Mouse (Mus musculus) layer of hippocampus, postnatal 36 days (tissue): Measurements from ENCODE around the gene Dapp1. TPM values are rescaled to one million over a fixed set of nuclear protein-coding genes. Genes with fewer than 3 reads are reported as not detected.
"Not testable (repeated sequence)": the region's sequence is repeated elsewhere in the genome, so short reads cannot be mapped to it uniquely, and the experiment has no call there.

ENCODE experiments used
- DNase-seq, 2 experiments: peaks; one replicate each; pipeline ENCODE4 v3.0.0; 2022
- total RNA-seq, 2 experiments: library from RNA; stranded (reverse); gene quantifications; 2 replicates each; pipeline ENCODE4 v1.2.3; 2021

Dapp1 gene
- total RNA-seq, 2 experiments from 2014 or later, result 4.4 to 7.0 TPM

DNA sequence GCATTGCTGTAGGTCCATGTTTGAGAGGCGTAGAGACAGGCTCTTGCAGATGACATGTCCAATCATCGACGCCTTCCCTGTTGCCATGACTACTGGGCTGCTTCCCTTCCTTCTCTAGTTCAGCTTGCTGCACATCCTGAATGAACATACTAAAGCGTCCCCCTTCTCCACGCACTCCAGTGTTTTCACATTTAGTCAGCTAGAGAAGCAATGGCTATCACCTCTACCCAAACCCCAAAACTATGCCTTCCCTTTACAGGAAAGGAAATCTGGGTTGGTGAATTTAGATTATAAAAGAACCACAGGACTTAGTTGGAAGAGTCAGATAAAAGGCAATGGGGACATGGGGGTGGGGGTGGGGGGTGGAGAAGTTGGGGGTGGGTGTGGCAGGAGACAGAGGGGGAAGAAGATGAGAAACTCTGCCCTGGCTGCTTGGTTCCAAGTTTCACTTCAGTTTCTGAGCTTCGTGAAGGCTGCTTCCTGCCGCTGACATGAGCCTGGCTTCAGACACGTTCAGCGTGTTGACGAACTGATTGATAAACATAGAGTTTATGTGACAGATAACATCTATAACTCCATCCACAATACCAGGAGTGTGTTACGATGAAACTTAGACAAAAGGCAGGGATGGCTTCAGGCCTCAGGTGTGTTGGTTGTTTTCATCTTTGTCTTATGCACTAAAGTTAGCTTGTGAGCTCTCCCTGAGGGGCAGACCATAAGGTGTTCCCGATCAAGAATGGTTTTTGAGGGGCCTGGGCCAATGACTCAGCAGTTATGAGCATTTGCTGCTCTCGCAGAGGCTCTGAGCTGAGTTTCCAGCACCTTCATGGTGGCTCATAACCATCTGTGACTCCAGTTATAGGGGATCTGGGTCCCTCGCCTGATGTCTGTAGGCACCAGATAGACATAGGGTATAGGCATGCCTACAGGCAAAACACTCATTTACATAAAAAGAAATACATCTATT lies 28.1 kb downstream of the Dapp1 start:
- DNase-seq, result peak; percentile 49 to 58

DNA sequence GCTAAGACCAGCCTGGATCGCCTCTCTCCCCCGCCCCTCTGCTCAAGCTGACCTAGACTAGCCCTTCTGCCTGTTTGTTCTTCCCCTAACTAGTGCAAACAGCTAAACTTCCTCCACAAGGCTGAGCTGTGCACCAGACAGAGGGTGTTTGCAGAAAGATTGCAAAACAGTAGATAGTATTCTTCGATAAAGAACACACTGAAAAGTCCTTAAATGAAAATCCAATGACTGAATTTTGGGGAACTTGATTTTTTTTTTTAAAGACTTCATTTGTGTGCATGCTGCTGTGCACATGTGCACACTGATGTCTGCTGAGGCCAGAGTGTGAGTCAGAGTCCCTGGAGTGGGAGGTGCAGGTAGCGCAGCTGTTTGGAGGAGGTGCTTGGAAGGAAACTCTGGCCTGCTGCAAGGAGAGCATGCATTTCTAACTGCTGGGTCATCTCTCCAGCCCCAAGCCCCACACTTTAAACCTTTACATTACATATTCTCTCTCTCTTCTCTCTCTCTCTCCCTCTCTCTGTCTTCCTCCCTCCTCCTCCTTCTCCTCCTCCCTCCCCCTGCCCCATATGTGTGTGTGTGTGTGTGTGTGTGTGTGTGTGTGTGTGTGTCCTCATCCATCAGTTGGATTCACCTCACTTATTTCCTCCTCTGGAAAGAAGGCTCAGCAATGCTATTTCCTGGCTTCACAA lies 29.0 kb downstream of the Dapp1 start:
- no peak for DNase-seq

DNA sequence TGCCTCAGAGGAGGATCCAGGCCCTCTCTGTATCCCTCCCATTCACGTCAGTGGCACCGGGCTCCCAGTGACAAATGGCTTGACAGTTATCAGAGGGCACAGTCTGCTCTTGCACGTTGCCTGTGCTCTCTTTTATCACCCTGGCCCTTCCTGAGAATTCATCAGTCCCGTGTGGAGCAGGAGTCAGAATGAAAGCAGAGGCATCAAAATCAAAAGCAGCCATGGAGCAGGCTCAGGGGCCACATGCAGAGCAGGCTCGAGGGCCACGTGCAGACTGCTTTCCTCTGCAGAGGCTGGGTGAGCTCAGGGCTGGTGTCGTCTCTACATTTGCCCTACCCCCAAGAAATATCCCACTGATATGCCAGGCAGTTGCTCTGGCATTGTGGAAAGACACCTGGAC lies 29.5 kb downstream of the Dapp1 start:
- no peak for DNase-seq

DNA sequence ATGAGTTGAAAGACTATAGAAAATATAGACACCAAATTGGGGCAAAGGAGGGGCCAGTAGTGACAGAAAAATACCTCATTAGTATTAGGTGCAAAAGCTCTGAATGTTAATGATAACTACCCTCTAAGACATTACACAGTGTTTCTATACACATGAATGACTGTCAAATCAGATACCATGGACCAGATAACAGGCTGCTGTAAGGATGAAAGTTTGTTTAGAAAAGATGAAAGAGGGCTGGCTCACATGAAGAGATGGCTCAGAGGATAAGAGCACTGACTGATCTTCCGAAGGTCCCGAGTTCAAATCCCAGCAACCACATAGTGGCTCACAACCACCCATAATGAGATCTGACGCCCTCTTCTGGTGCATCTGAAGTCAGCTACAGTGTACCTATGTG lies 30.0 kb downstream of the Dapp1 start:
- not testable (repeated sequence) for DNase-seq

DNA sequence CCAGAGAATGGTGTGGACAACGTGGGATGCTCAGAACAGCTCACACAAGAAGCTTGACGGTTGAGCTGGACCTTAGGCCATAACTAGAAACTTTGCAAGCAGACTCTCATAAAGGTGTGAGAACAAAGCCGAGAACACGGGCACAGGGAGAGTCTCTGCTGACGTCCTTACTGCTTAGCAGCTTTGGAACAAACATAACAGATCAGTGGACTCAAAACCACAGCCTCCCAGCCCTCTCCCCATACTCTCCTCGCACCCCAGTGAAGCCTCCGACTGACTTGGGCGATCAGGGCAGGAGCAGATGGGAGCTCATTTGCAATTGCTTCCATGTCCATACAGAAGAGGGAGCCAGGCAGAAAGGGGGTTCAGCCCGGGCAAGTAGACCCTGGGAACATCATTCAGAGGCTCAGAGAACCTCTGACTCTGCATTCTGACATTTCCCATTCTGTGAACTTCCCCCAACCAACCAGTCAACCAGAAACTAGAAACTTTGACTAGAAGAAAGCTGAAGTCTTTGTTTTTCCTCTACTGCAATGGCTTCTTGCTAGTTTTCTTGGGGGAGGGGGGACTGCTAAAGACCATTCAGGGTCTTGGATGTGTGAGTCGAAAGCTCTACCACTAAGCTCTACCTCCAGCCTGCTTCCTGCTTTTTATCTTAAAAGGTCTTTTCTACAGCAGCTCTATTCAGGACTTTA lies 31.0 kb downstream of the Dapp1 start:
- no peak for DNase-seq

DNA sequence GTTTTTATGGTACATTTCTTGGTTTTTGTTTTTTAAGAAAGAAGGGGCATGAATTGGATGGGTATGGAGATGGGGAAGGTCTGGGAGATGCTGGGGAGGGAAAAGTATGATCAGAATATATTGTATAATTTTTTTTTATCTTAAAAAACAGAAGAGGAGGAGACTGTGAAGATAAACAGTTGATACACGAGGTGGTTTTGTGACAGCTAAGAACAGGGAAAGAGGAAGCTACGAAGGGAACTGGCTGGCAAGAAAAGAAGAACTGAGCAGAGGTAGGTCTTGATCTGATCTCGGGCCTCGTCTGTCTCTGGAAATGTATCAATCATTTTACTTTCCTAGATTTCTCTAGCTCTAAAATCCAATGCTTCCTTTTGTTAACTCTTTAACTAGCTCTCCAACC lies 33.8 kb downstream of the Dapp1 start:
- DNase-seq, result no peak

DNA sequence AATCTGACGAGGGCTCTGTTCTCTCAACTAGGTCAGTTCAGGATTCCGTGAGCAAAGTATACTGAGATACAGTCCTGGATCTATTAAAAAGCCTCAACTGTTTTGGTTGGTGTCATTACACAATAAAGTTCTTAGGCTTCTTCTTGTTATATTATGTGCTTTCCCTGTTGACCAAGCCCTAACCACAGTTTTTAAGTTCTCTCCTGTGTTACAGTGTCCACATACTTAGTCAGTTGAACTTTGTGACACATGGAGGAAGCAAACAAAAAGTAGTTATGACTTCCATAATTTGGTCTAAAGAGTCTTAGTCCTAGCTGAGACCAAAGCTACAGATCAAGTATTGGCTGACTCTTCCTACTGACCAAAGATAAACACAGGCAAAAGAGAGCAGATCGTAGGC lies 34.5 kb downstream of the Dapp1 start:
- no peak for DNase-seq

DNA sequence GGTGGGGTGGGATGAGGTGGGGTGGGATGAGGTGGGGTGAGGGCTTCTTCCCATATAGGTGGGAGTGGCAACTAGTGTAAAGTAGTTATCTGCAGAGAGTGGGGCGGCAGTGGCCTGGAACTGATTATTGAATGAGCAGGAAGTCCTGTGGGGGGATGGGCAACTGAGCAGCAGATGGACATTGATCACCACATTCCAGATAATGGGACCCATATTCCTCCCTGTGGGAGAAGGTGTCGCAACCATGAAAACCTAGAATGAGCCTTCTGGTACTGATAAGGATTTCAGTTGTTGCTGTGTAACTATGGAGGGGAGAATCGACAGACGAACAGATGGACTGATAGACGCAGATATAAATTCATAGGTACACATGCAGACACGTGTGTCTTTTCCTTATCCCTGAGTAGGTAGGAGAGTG lies 37.6 kb downstream of the Dapp1 start:
- DNase-seq, result no peak

DNA sequence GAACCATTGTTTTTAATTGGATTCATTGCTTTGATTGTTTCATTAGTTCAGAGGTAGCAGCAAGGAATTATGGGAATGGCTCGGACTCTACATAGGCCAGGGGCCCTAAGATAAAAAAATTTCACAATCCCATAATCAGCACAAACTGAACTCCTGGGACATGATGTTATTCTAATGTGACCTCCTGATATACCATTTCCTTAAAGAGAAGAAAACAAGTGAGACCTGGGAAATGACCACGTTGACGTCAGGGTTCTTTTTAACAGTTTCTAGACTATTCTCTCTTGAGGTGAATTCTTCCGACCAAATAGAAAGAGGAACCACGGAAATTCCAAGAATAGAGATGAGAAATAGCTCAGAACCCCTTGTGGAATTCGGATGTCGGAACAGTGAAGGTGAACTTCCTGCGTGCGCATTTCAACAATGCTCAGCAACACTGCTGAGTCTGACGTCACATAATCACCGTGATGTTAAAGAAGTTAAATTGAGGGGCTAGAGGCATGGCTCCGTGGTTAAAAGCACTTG lies 39.2 kb downstream of the Dapp1 start:
- DNase-seq, result no peak

DNA sequence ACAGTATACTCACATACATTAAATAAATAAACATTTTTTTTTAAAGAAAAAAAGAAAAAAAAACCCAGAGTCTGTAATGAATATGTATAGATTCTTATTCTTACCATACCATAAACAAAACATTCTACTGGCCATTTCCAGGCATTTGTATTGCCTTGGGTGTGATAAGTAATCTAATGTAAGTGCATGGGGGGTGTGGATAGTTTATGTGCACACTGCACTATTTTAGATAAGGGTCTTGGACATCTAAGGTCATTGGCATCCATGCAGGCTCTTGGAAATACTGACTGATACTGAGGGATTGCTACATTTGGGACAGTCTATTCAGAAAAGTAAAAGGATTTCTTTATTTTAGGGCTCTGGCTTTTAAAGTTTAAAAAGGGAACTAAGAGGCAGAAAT lies 39.8 kb downstream of the Dapp1 start:
- no peak for DNase-seq

DNA sequence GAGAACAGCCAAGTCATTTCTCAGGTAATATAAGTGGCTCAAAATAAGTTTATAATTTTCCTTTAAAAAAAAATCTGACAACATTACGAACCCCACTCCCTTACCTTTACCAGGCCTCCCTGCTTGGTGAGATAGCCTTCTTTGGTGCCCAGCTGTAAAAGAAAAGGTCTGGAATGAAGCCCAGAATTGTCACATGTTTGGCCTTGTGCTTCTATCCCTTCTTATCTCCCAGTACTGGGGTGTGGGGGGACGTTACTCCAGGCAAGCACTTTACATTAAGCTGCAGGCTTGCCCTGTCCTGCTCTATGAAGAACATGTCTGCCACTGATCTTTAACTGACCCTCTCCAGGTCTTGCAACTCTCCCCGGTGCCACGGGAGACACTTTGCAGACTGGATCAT lies 40.6 kb downstream of the Dapp1 start:
- no peak for DNase-seq

DNA sequence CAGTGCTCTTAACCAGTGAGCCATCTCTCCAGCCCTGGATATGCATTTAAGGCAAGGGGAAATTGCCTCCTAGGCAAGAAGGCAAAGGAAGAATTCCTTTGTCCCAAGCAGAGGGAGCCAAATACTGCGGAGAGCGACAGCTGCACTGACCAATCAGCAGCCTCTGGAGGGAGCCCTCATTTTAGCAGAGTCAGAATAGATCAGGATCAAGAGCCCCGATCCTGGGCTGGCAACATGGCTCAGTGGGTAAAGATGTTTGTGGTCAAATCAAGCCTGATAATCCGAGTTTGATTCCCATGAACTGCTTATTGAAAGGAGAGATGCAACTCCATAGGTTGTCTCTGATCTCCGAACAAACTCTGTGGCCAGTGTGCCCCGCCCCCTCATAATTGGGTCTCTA lies 42.7 kb downstream of the Dapp1 start:
- peak in 1 of 2 experiments; percentile 21 for DNase-seq

DNA sequence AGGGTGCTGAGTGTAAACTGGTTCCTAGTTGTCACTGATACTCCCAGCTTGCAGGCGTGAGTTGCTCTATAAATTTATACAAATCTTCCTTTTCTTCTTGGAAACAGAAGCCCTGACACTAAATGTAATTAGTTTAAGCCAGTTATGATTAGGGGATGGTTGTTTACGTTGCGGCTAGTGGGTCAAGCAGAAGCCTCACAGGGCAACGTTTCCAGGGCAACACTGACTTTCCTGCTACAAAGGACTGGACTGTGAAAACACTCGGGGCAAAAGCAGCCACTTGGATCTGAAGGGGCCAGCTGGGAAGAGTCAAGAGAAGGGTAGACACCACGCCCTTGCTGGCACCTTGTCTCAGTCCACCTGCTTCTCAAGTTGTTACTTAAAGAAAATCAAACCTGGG lies 44.8 kb downstream of the Dapp1 start:
- no peak for DNase-seq

DNA sequence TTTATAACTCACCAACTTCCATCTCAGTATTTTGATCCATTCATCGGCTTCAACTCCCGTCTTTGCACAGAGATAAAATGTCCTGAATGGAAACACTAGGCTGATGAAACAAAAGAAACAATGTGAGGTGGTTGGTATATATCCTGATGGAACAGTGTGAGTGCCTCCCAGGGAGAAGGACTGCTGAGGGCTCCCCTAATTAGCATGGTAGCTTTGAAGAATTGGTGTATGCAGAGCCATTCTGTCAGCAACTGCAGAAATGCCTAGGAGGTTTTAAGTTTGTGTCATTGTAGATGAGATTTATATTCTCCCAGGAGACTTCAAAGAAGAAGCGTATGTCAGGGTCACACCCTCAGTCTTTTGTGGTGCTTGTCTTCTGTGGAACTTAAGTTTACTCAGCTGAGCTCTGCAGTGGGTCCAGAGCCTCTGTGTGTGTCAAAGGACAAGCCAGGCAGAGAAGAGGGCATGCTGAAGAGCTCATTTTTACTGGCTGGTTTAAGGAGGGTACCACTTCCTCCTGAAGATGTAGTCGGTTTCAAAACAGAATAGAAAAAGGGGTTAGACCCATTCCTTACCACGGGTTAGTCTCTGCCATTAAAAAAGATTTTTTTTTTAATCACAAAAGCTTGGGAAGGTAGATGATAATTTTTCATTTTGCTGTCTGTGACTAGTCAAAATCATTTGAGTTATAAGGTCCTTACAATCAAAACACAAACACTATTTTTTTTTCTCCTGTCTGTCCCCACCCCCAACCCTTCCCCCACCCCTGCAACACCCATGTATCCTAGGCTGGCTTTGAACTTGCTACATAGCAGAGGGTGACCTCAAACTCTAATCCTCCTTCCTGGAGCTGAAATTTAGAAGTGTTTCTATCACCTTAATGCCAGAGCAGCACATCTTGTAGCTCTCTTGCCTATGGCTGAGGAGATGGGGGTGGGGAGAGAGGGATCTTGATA lies 45.5 kb downstream of the Dapp1 start:
- no peak for DNase-seq

DNA sequence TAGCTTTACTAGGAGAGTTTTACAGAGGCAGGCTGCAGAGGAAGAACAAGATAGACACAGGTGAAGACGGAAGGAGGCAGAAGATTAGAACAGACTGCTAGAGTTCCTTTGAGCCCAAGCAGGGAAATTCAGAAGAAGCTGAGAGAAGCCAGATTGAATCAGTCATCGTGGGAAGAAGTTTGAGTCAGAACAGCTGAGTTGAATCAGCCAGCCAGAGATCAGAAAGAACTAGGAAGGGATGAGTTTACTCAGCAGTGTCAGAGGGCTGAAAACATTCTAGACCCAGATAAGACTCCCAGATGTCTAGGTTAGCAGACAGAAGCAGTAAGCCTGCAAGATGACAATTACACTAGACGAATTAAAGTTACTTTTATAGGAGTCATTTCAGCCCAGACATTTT lies 47.4 kb downstream of the Dapp1 start:
- no peak for DNase-seq

DNA sequence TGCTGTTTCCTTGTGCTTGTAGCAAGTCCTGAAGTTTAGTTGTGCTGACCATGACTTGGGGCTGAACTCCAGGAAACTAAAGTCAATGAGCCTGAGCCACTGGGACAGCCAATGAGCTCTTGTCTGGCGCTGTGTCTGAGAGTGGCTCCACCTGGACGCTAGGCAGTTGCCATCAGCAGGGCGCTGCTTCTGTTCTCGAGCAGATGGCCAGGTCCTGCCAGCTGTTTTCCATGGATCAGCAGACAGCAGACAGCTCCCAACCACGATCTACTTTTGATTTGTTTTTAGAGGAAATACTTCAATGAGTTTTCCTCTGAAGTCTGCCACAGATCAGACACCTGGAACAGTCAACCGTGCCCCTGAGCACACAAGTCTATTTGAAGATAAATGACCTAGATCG lies 48.6 kb downstream of the Dapp1 start:
- DNase-seq, result no peak

DNA sequence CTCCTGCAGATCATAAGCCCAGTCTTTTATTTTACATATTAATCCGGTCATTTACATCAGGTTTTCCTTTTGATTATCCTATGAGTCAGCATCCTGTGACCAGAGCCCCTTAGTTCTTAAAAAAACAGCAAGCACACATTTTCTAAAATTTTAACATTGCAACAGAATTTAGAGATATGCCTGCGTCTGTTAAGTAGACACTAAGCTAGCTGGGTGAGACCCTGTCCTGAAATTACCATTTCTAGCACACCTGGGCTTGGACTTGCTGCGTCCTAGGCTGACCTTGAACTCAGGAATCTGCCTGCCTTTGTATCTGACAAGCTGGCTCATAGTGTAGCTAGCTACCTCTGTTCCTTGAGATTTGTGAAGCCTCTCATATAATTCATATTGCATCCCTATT lies 51.4 kb downstream of the Dapp1 start:
- DNase-seq, result no peak

DNA sequence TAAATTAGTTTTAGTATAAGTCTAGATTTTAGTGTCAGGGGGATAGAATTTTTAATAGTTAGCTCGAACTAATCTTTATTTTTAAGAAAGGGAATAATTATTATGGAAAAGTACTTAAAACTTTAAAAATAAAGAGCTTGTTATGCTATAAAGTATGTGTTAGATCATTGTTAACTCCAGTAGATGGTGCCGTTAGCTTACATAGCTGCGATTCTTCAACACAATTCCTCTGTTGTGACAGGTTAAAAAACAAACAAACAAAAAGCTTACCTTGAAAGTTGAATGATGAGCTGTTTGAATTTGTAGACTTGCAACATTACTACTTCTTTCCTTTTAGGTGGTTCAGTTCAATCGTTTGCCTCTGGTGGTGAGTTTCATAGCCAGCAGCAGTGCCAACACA lies 54.3 kb downstream of the Dapp1 start:
- no peak for DNase-seq

DNA sequence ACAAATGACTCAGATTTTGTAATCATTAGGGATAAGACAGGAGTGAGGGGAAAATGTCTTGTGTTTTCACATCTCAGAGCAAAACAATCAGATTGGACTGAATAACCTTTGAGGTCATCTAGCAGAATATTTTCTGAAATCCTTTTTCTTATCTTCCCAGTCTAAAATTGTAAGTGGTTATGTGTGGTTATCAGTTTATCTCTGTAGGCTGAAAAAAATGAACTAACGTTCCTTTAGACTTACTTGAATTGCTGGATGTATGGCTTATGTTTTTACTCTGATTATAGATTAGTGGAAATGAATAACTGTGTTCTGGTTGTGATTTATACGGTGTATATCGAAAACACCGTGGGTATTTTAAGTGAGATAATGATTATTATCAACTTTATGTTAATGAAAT lies 60.8 kb downstream of the Dapp1 start:
- no peak for DNase-seq

DNA sequence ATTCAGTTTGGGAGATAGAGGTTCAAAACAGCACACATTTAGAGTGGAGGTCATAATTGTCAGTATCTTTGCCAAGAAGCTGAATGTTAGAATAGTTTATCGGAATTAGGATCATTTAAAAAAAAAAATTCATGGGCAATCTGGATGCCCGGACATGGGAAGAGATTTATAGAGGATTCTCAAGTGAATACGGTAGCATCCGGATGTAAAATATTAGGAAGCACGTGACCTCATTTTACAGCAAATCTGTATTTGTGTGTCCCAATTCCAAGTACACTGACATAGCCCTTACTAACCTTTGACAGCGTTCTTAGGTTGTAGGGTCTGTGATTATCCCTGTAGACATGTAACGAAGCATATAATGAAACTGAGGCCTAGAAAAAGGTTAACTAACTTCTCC lies 61.9 kb downstream of the Dapp1 start:
- no peak for DNase-seq

DNA sequence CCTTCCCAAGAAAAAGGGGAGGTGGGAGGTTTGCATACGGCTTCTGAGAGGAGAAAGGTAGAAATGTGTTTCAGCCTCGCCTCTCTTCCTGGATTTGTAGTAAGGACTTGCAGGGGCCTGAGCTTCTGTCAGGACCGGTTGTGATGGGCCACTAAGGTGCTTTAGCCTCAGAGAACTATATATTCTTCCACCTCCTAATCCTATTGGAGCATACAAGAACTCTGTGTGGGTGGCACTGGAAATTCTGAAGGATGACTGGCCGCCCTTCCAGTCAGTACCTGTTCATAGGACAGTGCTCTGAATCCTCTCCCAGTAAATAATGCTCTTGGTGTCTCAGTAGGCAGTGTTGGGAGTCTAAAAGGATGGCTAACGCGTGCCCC lies 62.4 kb downstream of the Dapp1 start:
- no peak for DNase-seq
